Mouse (Mus musculus) thymus, postnatal 0 days (tissue): ENCODE data around the gene Lrp1. TPM values are rescaled to one million over a fixed set of nuclear protein-coding genes. Genes with fewer than 3 reads are reported as not detected.

Experiments
- DNase-seq: peaks from one replicate; pipeline ENCODE4 v3.0.0-alpha.2; 2015; ENCODE audit warnings: low spot score
- polyA plus RNA-seq: library from polyadenylated mRNA; unstranded; fragments of >200 nt; fragmentation: Nextera tagmentation; extraction: Ambion mirVana; gene quantifications from 2 replicates; pipeline ENCODE4 v1.2.1, GENCODE M21; 2015

Lrp1 gene
- polyA plus RNA-seq, 1 experiment from 2014 or later = 8.6 TPM

DNA sequence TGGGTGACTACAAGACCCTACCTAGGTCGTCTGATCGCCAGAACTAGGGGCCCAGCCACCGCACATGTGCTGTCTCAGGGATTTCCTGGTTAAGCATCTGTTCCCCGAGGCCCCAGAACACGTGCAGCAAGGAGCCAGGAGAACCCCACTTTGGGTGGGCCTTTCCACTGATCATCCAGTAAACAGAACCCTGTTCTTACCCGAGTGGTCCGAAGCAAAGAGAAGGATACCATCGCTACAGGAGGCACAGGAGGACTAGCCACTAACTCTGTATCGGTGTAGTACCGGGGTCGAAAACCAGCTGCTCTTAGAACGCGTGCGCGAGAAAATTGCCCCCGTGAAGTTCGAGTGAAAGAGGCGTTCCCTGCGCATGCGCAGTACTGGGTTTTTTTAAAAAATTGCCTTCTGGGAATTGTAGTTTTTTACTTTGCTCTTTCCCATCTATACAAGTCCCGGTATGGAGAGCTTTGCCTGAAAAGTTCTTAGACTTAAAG is 98.8 kb downstream of the Lrp1 start, which contains the start of gene Shmt2:
Gene Shmt2, minus strand, starts transcription at position 357 of the 494 bp plus-strand sequence.
- DNase-seq = peak; percentile 95

DNA sequence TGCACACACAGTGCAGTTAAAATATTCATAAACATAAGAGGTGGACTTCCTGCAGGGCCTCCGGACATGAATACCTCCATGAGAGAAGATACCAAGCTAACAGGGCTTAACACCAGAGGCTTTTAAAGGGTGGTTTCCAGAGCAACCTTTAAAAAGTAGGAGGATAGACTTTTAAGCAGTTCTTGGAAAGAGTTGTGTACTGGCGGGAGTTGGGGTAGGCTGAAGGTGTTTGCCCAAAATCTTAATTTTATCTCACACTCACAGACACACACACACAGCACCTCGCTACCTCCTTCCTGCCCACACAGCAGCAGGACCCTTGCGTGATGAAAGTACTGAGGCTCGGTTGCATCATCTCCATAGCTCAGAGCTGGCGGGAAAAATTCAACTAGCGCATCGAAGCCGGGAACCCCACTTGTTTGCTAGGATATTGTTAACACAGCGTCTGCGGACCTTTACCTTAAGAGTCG is 99.3 kb downstream of the Lrp1 start:
- no peak for DNase-seq

DNA sequence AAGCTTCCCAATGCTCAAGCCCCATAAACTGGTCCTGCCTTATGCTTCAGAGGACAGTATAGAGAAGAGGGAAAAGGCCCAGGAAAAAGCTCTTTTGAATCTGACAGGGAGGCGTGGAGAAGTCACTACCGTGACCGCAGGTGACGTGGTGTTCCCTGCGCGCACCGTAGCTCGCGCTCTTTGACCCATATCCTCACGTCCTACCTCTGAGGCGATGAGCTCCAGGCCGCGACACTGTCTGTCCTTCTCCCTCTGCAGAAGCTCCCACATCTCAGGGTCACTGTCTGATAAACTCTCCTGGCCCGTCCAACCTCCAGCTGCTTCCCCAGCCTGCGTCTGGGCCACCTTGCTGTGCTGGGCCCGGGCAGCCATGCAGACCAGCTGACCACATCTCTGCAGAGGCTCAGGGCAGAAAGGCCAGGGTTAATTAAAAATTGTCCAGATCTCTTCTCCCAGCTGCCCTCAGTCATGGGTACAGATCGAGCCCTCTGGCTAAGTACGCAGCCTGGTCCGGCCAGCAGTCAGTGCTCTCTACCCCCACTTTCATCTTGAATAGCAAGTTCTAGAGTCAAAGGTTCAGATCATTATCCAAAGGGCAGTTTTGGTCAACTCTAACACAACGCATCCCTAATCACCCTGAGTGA is 100.1 kb downstream of the Lrp1 start:
- no peak for DNase-seq

- DNase-seq = no peak
These were observed 100.8 kb downstream of the Lrp1 start for GRCm38 (mm10) chr10:127519903-127520713.

- DNase-seq = no peak
These were observed 101.8 kb downstream of the Lrp1 start for GRCm38 (mm10) chr10:127519041-127519701.

DNA sequence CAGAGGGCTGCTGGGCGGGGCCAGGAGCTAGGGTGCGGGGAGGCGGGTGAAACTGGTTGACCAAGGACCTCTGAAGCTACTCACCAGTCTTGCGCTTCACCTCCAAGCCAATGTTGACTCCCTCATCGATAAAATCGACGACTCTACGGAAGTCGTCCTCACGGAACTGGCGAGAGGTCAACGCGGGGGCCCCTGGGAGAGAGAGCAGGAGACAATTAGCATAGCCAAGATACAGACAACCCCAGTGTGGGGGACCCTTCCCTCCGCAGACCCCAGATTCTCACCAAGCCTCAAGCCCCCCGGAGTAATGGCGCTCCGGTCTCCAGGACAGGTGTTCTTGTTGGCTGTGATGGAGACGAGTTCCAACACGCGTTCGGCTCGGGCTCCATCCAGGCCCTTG is 103.0 kb downstream of the Lrp1 start:
- DNase-seq = no peak

DNA sequence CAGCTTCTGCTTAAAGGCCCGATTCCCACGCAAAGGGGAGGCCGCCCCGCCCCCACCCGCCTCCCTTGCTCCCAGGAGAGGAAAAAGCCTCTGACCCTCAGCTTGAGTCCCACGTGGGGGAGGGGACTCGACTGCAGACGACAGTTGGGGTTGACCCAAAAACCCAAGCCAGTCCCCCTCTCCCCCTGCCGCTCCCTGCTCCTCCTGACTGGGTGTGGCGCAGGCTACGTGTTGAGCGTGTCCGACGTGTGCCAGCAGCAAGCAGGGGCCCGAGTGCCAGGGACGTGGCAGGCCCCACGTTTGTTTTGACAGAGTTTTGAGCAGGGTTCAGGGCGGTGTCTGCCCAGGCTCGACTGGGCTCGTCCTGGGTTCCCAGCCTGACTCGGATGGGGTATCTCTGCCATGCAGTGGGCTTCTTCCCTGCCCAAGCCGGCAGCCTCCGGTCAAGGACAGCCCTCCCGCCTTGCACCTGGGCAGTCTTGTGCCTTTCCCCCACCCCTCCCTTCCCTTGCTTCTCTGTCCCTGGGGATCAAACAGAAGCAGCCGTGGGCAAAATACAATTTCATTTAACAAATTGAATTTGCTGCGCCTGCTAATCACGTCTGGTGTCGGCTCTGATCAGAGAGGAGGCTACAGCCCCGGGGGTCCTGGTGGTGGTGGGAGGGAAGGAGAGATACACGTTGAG is 104.2 kb downstream of the Lrp1 start:
- no peak for DNase-seq

GRCm38 (mm10) chr10:127515983-127516459 is 104.9 kb downstream of the Lrp1 start:
- no peak for DNase-seq

DNA sequence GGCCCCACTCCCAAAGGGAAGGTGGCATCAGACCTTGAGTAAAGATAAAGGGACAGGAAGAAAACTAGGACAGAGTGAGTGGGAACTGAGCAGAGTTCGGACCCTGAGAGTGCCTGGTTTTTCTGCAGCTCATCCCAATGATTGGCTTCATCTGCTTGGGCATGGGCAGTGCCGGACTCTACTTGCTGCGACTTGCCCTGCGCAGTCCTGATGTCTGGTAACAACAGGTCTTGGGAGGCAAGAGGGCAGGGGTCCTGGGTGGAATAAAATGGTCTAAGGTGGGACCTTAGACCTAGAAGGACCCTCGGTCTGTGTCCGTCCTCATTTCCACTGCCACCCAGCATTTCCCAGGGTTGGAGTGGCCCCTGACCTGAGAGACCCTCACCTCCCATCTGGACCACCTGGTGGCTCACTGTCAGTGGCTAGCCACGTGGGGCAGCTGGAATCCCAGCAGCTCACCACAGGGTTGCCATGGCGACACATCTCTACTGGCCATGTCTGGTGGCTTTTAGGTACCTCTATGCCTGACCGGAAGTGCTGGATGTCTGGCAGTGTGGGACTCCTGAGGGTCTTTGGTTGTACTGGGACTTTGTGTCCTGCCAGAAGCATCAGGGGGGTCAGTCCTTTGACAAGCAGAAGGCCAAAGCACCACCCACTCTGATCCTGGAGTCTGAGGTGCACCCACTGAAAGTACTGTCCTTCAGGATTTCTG is 105.5 kb downstream of the Lrp1 start:
- DNase-seq = no peak

GRCm38 (mm10) chr10:127514764-127515163 is 106.2 kb downstream of the Lrp1 start, which contains the start of gene Ndufa4l2:
TSS of gene Ndufa4l2 (plus strand) at chr10:127514967.
- no peak for DNase-seq

- DNase-seq = no peak
These were observed 106.7 kb downstream of the Lrp1 start for GRCm38 (mm10) chr10:127514111-127514698.

- DNase-seq = no peak
These were observed 107.4 kb downstream of the Lrp1 start for GRCm38 (mm10) chr10:127513501-127514091.

DNA sequence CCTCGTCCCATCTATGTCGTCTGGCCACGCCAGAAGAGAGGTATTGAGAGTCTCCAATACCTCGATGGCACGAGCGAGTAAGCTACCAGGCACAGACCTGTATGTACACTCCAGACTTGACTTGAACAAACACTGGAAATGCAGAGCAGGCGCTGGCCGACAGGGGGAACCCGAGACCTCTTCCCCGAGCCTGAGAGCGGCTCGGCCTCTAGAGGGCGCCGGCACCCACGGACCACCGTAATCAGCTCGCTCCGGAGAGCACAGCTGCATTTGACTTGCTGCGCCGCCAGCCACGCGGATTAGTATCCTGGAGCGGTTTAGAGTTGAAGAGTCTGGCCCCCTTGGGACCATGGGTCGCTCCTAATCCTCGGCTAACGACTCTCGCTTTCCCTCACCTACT is 108.1 kb downstream of the Lrp1 start:
- DNase-seq = peak; percentile 92

DNA sequence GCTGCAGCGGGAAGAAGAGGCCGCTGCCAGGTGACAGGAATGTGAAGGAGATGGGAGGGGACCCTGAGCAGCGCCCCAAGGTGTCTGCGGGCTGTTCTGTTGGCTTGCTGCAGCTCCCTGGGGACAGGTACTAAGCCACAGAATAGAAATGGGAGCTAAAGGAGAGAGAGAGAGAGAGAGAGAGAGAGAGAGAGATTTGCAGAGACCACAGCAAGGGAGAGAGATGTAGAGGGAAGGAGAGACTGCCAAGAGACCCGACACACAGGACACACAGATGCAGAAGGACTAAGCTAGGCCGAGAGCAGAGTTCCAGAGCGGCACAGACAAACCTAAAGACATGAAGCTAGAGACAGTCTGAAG is 108.7 kb downstream of the Lrp1 start:
- DNase-seq = no peak

- peak; percentile 62 for DNase-seq
These were observed 109.2 kb downstream of the Lrp1 start for GRCm38 (mm10) chr10:127511634-127512306.

GRCm38 (mm10) chr10:127510895-127511617 is 109.9 kb downstream of the Lrp1 start:
- DNase-seq = no peak

GRCm38 (mm10) chr10:127509837-127510701 is 110.9 kb downstream of the Lrp1 start:
- no peak for DNase-seq
